Mouse (Mus musculus) ES-E14 (cell line): ENCODE data around the gene Rabep1.

Source experiments
- CHD2 ChIP-seq: IDR thresholded peaks from 2 replicates; pipeline ENCODE4 v1.6.1; 2014; ENCODE audit warnings: mild to moderate bottlenecking, low read depth, low read length, inconsistent platforms
- MAFK ChIP-seq: IDR thresholded peaks from 2 replicates; pipeline ENCODE4 v1.6.1; 2014; ENCODE audit warnings: mild to moderate bottlenecking, low read depth, low read length, inconsistent platforms; ENCODE audit not compliant: insufficient read depth

- no peak for TF ChIP-seq MAFK
- TF ChIP-seq CHD2, result no peak
These were observed 116.4 kb downstream of the Rabep1 start for GRCm38 (mm10) chr11:70960786-70961554.
